Mouse (Mus musculus): Measurements from ENCODE around the gene Tmem151b. TPM values are rescaled to one million over a fixed set of nuclear protein-coding genes. Genes with fewer than 3 reads are reported as not detected.

Gene Tmem151b
- polyA plus RNA-seq, 1 experiment = 1.2 TPM

DNA sequence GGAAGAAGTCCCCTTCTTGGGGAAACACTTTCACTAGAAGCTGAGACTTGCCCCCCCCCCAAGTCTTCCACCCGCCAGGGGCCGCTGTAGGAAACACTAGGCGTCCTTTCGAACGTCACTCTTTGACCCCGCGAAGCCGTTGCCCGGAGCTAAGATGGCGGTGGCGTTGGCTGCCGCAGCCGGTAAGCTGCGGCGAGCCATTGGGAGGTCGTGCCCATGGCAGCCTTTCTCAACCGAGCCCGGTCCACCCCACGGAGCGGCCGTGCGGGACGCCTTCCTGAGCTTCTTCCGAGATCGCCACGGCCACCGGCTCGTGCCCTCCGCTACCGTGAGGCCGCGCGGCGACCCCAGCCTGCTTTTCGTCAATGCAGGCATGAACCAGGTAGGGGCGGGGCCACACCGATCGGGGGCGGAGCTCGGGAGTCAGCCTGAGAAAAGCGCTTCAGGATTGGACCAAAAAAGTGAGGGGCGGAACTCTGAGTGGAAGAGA is 42.7 kb downstream of the Tmem151b start, which contains the start of gene Aars2:
TSS of gene Aars2 (plus strand) at position 142 of the 490 bp plus-strand sequence.
- H3K79me3 ChIP-seq (ENCODE audit: low read depth) = no peaks in the 10 kb centered on the region

DNA sequence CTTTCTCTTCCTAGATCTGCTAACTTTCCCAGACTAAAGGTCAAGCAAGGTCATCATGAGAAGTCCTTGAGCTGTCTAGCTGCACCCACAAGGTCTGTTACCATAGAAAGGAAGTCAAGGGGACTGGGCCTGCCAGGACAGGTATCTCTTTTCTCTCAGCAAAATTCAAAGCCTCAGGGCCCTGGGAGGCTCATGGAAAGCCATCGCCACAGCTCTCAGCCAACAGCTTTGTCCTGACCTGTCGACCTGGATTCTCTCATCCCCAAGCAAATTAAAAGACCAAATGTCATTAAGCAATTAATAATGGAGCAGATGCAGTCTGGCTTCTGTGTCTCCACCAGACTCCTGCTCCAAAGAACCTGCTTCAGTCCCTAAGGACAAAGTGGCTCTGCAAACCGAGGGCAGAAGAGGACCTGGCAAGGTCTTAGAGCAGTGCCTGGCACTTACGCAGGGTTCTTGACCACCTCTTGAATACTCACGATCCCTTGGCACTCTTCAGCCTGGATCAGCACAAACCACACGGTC is 43.5 kb downstream of the Tmem151b start:
- no peaks in the 10 kb centered on the region for H3K79me3 ChIP-seq (ENCODE audit: low read depth)
- H3K36me3 ChIP-seq (ENCODE audit: control insufficient read depth, insufficient read depth) = peaks cover 17% of the 10 kb centered on the region
- no peaks in the 10 kb centered on the region for H3K79me2 ChIP-seq (ENCODE audit: control insufficient read depth, insufficient read depth)
- TF ChIP-seq MAX (IDR thresholded peaks at IDR 0.05) = no peak
- no peak for TF ChIP-seq MYOD1 (IDR thresholded peaks at IDR 0.05; ENCODE audit: control insufficient read depth, insufficient read length, low read depth)
- no peak for TF ChIP-seq FOSL1 (IDR thresholded peaks at IDR 0.05; ENCODE audit: insufficient read depth, low read length, poor library complexity, severe bottlenecking)
- no peak for TF ChIP-seq MYOG (IDR thresholded peaks at IDR 0.05; ENCODE audit: control insufficient read depth, extremely low read depth, insufficient read length)
- no peak for TF ChIP-seq CTCF (IDR thresholded peaks at IDR 0.05; ENCODE audit: control insufficient read depth, insufficient read depth, insufficient read length)
- no peak for TF ChIP-seq CEBPB (IDR thresholded peaks at IDR 0.05; ENCODE audit: low read depth)
- no peak for TF ChIP-seq USF1 (IDR thresholded peaks at IDR 0.05; ENCODE audit: low read depth)
- no peak overlapping the region for H3ac ChIP-seq (ENCODE audit: control insufficient read depth, insufficient read length, low read depth)
- H3K4me3 ChIP-seq (ENCODE audit: insufficient read depth, poor library complexity, severe bottlenecking) = no peak overlapping the region
- H3K27me3 ChIP-seq (ENCODE audit: control insufficient read depth, insufficient read depth, insufficient read length) = no peaks in the 10 kb centered on the region

More for the DNA sequence above, 42.7 kb downstream of the Tmem151b start, which contains the start of gene Aars2:
- H3K4me3 ChIP-seq (ENCODE audit: insufficient read depth, poor library complexity, severe bottlenecking) = peak within 1 kb of the TSS; percentile 52
- TF ChIP-seq USF1 (IDR thresholded peaks at IDR 0.05; ENCODE audit: low read depth) = no peak
- TF ChIP-seq CTCF (IDR thresholded peaks at IDR 0.05; ENCODE audit: control insufficient read depth, insufficient read depth, insufficient read length) = peak; percentile 62
- TF ChIP-seq FOSL1 (IDR thresholded peaks at IDR 0.05; ENCODE audit: insufficient read depth, low read length, poor library complexity, severe bottlenecking) = no peak
- TF ChIP-seq MAX (IDR thresholded peaks at IDR 0.05) = no peak
- peaks cover 17% of the 10 kb centered on the region for H3K36me3 ChIP-seq (ENCODE audit: control insufficient read depth, insufficient read depth)
- H3K27me3 ChIP-seq (ENCODE audit: control insufficient read depth, insufficient read depth, insufficient read length) = no peaks in the 10 kb centered on the region
- peak within 1 kb of the TSS; percentile 73 for H3ac ChIP-seq (ENCODE audit: control insufficient read depth, insufficient read length, low read depth)
- H3K79me2 ChIP-seq (ENCODE audit: control insufficient read depth, insufficient read depth) = no peaks in the 10 kb centered on the region

DNA sequence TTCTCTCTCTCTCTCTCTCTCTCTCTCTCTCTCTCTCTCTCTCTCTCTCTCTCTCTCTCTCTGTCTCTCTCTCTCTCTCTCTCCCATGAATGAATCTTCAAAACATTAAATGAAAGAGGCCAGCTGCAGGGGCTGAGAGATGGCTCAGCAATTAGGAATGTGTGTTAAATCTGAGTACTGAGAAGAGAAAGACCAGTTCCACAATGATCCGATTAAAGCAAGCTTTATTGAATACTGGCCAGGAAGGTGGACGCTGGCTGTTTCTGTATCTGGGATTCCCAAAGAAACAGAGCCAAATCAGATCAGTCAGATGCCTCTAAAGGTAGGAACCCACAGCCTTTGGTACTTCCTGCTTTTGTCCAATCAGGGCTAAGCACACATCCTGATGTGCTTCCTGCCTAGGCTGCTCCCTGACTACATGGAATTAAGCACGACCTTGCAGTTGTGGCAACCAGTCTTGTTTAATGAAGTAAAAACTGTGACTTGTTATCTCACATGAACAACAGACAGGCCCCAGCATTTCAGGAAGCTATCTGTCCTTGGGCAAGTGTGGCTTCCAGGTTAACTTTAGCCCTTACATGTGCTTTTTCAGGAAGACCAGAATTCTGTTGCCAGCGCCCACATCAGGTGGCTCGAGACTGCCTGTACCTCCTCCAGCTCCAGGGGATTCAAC is 46.0 kb downstream of the Tmem151b start:
- TF ChIP-seq FOSL1 (IDR thresholded peaks at IDR 0.05; ENCODE audit: insufficient read depth, low read length, poor library complexity, severe bottlenecking) (no peak), MYOG (IDR thresholded peaks at IDR 0.05; ENCODE audit: control insufficient read depth, extremely low read depth, insufficient read length) (no peak), MYOD1 (IDR thresholded peaks at IDR 0.05; ENCODE audit: control insufficient read depth, insufficient read length, low read depth) (no peak), USF1 (IDR thresholded peaks at IDR 0.05; ENCODE audit: low read depth) (no peak)

DNA sequence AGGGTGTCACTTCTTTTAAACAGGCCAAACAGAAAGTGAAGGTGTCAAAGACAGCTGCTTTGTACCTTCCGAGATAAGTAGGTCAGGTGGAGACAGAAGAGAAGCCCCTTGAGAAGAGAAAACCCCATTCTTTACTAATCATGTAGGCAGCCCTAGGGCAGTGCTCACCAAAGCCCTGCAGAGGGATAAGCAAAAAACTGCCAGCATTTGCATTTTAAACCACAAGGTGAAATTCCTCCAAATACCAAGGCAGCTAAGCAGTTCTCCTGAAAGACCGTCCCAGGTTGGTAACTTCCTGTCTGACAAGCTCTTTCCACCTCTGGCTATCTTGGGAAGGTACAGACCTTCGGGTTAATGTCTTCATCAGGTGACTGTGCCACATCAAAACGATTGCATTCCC is 47.2 kb downstream of the Tmem151b start:
- no peak for TF ChIP-seq CEBPB (IDR thresholded peaks at IDR 0.05; ENCODE audit: low read depth)
- no peak for TF ChIP-seq USF1 (IDR thresholded peaks at IDR 0.05; ENCODE audit: low read depth)
- TF ChIP-seq FOSL1 (IDR thresholded peaks at IDR 0.05; ENCODE audit: insufficient read depth, low read length, poor library complexity, severe bottlenecking) = no peak
- TF ChIP-seq MAX (IDR thresholded peaks at IDR 0.05) = no peak
- no peak for TF ChIP-seq MYOG (IDR thresholded peaks at IDR 0.05; ENCODE audit: control insufficient read depth, extremely low read depth, insufficient read length)
- TF ChIP-seq MYOD1 (IDR thresholded peaks at IDR 0.05; ENCODE audit: control insufficient read depth, insufficient read length, low read depth) = no peak
- no peak for TF ChIP-seq CTCF (IDR thresholded peaks at IDR 0.05; ENCODE audit: control insufficient read depth, insufficient read depth, insufficient read length)

More for the DNA sequence above, 46.0 kb downstream of the Tmem151b start:
- Histone ChIP-seq H3K79me2 (ENCODE audit: control insufficient read depth, insufficient read depth) (no peaks in the 10 kb centered on the region), H3K27me3 (ENCODE audit: control insufficient read depth, insufficient read depth, insufficient read length) (no peaks in the 10 kb centered on the region), H3K79me3 (ENCODE audit: low read depth) (no peaks in the 10 kb centered on the region), H3ac (ENCODE audit: control insufficient read depth, insufficient read length, low read depth) (no peak overlapping the region), H3K4me3 (ENCODE audit: insufficient read depth, poor library complexity, severe bottlenecking) (no peak overlapping the region), H3K36me3 (ENCODE audit: control insufficient read depth, insufficient read depth) (no peaks in the 10 kb centered on the region)

DNA sequence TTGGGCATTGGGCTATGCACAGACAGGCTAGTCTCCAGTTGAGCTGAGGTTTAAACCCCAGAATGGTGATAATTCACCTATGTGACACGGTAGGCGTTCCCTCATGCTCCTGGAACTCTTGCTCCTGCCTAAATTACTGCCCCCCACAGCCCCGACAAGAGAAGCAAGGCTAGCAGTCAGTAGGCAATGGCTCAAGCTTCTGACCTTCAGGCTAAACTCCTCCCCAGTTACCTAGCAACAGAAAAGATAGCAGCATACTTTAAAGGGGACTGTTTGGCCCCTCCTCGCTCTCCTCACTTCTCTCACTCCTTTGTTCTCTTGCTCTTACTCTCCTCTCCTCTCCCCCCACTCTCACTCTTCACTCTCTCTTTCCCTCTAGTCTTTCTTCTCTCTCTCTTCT is 48.5 kb downstream of the Tmem151b start:
- Histone ChIP-seq H3K79me3 (ENCODE audit: low read depth) (no peaks in the 10 kb centered on the region), H3K27me3 (ENCODE audit: control insufficient read depth, insufficient read depth, insufficient read length) (peaks cover under 1% of the 10 kb centered on the region), H3K79me2 (ENCODE audit: control insufficient read depth, insufficient read depth) (no peaks in the 10 kb centered on the region), H3K36me3 (ENCODE audit: control insufficient read depth, insufficient read depth) (no peaks in the 10 kb centered on the region), H3ac (ENCODE audit: control insufficient read depth, insufficient read length, low read depth) (no peak overlapping the region), H3K4me3 (ENCODE audit: insufficient read depth, poor library complexity, severe bottlenecking) (no peak overlapping the region)
- no peak for TF ChIP-seq MYOD1 (IDR thresholded peaks at IDR 0.05; ENCODE audit: control insufficient read depth, insufficient read length, low read depth)
- TF ChIP-seq CTCF (IDR thresholded peaks at IDR 0.05; ENCODE audit: control insufficient read depth, insufficient read depth, insufficient read length) = no peak
- no peak for TF ChIP-seq MYOG (IDR thresholded peaks at IDR 0.05; ENCODE audit: control insufficient read depth, extremely low read depth, insufficient read length)
- no peak for TF ChIP-seq USF1 (IDR thresholded peaks at IDR 0.05; ENCODE audit: low read depth)
- no peak for TF ChIP-seq CEBPB (IDR thresholded peaks at IDR 0.05; ENCODE audit: low read depth)
- TF ChIP-seq MAX (IDR thresholded peaks at IDR 0.05) = no peak
- no peak for TF ChIP-seq FOSL1 (IDR thresholded peaks at IDR 0.05; ENCODE audit: insufficient read depth, low read length, poor library complexity, severe bottlenecking)

More for the DNA sequence above, 47.2 kb downstream of the Tmem151b start:
- H3K4me3 ChIP-seq (ENCODE audit: insufficient read depth, poor library complexity, severe bottlenecking) = no peak overlapping the region
- H3K79me2 ChIP-seq (ENCODE audit: control insufficient read depth, insufficient read depth) = no peaks in the 10 kb centered on the region
- no peak overlapping the region for H3ac ChIP-seq (ENCODE audit: control insufficient read depth, insufficient read length, low read depth)
- H3K27me3 ChIP-seq (ENCODE audit: control insufficient read depth, insufficient read depth, insufficient read length) = no peaks in the 10 kb centered on the region
- H3K79me3 ChIP-seq (ENCODE audit: low read depth) = no peaks in the 10 kb centered on the region
- H3K36me3 ChIP-seq (ENCODE audit: control insufficient read depth, insufficient read depth) = no peaks in the 10 kb centered on the region
